Mouse (Mus musculus) MEL (cell line): ENCODE results near the gene Llgl1.

ENCODE experiments used
- CHD2 ChIP-seq: IDR thresholded peaks from 2 replicates; pipeline ENCODE4 v1.6.1; 2011; ENCODE audit warnings: low read length, improper control_type of control experiment
- CTCF ChIP-seq, 3 experiments: IDR thresholded peaks in 2 of 3; conservative IDR thresholded peaks in 1 of 3; 2 replicates each; pipeline ENCODE4 v1.5.1; 2011 to 2012; ENCODE audit warnings: low read length in 3 of 3, low read depth in 2 of 3, mild to moderate bottlenecking in 2 of 3, improper control_type of control experiment in 1 of 3, inconsistent platforms in 1 of 3, mixed read lengths in 1 of 3, moderate library complexity in 1 of 3; ENCODE audit not compliant: control insufficient read depth in 1 of 3, insufficient read depth in 1 of 3, poor library complexity in 1 of 3, severe bottlenecking in 1 of 3
- EP300 ChIP-seq, 2 experiments: IDR thresholded peaks; 2 replicates each; pipeline ENCODE4 v1.6.1; 2011; ENCODE audit warnings: improper control_type of control experiment in 2 of 2, low read length in 2 of 2, low read depth in 1 of 2, mild to moderate bottlenecking in 1 of 2
- GABPA ChIP-seq: IDR thresholded peaks from 2 replicates; pipeline ENCODE4 v1.6.1; 2012; ENCODE audit warnings: low read depth, mild to moderate bottlenecking, inconsistent platforms, low read length, improper control_type of control experiment, moderate library complexity
- HCFC1 ChIP-seq: IDR thresholded peaks from 2 replicates; pipeline ENCODE4 v1.6.1; 2012; ENCODE audit warnings: low read depth, mild to moderate bottlenecking, inconsistent platforms, low read length, improper control_type of control experiment, moderate library complexity
- MEF2A ChIP-seq: IDR thresholded peaks from 2 replicates; pipeline ENCODE4 v1.6.1; 2014; ENCODE audit warnings: low read depth, mild to moderate bottlenecking, inconsistent platforms, low read length, improper control_type of control experiment; ENCODE audit not compliant: poor library complexity, insufficient replicate concordance, severe bottlenecking; ENCODE audit errors: extremely low read depth
- MXI1 ChIP-seq: IDR thresholded peaks from 2 replicates; pipeline ENCODE4 v1.6.1; 2011; ENCODE audit warnings: mild to moderate bottlenecking, low read depth, low read length, improper control_type of control experiment
- MYC ChIP-seq: IDR thresholded peaks from 2 replicates; pipeline ENCODE4 v1.6.1; 2011; ENCODE audit warnings: low read depth, mild to moderate bottlenecking, low read length, improper control_type of control experiment, moderate library complexity
- POLR2A ChIP-seq, 2 experiments: IDR thresholded peaks; 2 replicates each; pipeline ENCODE4 v1.6.1; 2011 to 2012; ENCODE audit warnings: low read length in 2 of 2, mild to moderate bottlenecking in 2 of 2, control low read depth in 1 of 2, improper control_type of control experiment in 1 of 2, low read depth in 1 of 2, moderate library complexity in 1 of 2; ENCODE audit not compliant: control insufficient read depth in 1 of 2, insufficient read depth in 1 of 2, poor library complexity in 1 of 2
- RAD21 ChIP-seq: IDR thresholded peaks from 2 replicates; pipeline ENCODE4 v1.6.1; 2011; ENCODE audit warnings: mild to moderate bottlenecking, low read depth, low read length, improper control_type of control experiment
- UBTF ChIP-seq: IDR thresholded peaks from 2 replicates; pipeline ENCODE4 v1.6.1; 2012; ENCODE audit warnings: low read depth, mild to moderate bottlenecking, inconsistent platforms, low read length, improper control_type of control experiment, moderate library complexity, borderline replicate concordance; ENCODE audit not compliant: insufficient read depth
- ZNF384 ChIP-seq: IDR thresholded peaks from 2 replicates; pipeline ENCODE4 v1.6.1; 2012; ENCODE audit warnings: low read depth, mild to moderate bottlenecking, inconsistent platforms, low read length, improper control_type of control experiment

- TF ChIP-seq HCFC1 (no peak), ZNF384 (no peak), POLR2A (IDR thresholded peaks at IDR 0.05; ENCODE audit: control insufficient read depth in 1 of 2, insufficient read depth in 1 of 2, low read depth in 1 of 2, low read length in 2 of 2, poor library complexity in 1 of 2) (no peak), MXI1 (no peak), UBTF (no peak), GABPA (no peak), EP300 (IDR thresholded peaks at IDR 0.05; ENCODE audit: low read depth in 1 of 2, low read length in 2 of 2) (no peak), MYC (no peak), MEF2A (no peak), RAD21 (no peak), CHD2 (no peak), CTCF (IDR thresholded peaks at IDR 0.05 in 2 of 3, conservative IDR thresholded peaks at IDR 0.05 in 1 of 3; ENCODE audit: control insufficient read depth in 1 of 3, insufficient read depth in 1 of 3, low read depth in 2 of 3, low read length in 3 of 3, poor library complexity in 1 of 3, severe bottlenecking in 1 of 3) (no peak)
Measured at GRCm38 (mm10) chr11:60711218-60711617, 11.7 kb downstream of the Llgl1 start.
